Mouse (Mus musculus): Measurements from ENCODE around the gene Pnpla2.
"Not testable (repeated sequence)": the region's sequence is repeated elsewhere in the genome, so short reads cannot be mapped to it uniquely, and the experiment has no call there.

Gene Pnpla2

DNA sequence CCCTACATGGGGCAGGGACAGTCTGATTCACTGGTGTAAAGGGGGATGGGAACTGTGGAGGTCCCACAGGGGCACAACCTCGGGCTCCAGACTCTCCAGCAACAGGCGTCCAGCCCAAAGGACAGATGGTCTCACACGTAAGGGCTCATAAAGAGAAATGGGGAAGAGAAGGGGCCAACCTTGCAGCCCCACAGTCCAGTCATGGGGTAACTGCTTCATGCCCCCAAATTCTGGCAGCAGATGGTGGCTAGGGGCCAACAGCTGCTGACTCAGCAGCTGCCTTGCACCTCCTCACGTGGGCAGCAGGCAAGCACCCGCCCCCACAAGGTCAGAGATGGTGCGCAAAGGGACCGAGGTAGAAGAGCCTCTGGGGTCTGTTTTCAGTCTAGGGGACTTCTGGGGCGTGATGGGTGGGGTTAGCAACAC lies 22.8 kb upstream of the Pnpla2 start:
- DNase-seq = no peak

DNA sequence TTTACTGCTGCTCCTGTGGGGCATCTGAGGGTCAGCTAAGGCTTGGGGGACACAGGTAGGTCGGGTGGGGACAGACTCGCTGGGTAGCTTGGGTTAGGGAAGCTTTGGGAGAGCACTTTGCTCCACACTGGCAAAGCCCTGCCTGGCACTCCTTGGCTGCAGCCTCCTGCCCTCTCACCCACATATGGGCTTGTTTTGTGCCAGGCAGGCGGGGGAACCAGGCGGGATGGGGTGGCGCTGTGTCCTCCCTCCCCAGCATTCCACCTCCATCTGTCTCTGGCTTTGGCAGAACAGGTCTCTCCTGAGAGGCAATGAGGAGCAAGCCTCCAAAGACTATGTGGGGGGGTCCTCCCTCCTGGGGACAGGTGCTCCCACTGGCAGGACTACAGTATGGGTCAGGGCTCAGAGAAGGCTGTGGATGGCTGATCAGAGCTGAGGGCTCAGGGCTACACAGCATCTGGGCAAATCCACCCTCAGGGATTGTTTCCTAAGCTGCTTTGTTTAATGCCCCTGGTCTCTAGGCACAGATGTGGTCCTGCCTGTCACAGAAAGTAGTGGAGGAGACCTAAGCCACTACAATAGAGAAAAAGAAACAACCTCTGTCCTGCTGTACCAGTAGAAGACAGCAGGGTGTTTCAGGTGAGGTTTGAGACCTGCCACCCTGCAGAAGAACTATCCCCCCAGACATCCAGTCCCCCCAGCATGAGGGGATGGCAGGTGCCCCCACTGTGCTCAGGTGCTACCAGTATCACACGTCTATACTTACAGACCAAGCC lies 22.1 kb upstream of the Pnpla2 start:
- DNase-seq = no peak

DNA sequence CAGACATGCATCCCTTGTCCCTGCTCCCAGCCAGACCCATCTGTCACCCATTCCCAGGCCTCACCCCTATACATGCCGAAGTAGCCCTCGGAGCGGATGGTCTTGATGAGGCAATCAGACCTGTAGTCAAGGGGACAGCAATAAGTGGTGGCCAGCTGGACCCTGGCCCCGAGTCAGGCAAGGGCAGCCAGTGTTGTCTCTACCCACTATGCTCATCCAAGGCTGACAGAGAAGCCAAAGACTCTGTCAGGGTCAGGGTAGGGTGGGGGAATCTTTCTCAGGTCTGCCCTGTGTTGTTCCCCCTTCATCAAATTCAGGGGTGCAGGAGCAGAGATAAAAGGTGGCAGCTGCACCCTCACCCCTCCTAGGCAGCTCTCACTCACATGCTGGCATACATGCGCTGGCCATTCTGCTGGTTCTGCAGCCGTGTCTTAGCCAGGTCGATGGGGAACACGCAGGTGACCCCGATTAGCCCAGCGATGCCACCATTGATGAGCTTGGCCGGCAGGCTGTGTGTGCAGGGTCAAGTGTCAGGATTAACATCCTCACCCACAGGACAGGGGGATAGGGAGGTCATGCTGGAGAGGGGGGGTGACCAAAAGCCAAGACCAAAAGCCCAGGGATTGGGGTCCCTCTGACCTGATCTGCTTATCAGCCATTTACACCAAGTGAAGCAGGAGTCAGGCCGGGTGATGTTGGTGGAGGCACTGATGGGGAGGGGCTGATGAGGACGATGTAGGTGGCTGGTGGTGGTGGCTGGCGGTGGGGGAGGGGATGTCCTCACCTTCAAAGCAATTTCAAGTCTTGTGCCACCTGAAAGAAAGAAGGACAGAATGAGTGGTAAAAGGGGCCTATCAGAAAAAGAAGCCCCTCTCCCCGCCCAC lies 21.2 kb upstream of the Pnpla2 start:
- no peak for DNase-seq

DNA sequence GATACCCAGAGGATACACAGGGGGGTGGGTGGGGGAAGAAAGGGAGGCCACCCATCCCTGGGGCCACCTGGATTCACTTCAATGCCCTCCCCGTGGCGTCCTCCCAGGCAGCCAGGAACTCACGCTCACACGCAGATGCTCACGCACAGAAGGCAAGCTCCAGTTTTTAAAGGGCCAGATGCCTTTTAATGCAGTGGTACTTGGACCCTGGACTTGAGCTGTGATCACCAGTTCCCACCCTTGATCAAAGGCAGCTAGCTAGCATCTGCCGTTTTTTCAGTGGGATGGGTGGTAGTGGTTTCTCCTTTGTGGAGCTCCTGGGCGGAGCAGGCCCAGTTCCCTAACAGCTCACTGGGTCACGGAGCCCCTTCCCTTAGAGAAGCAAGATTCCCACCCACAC lies 20.5 kb upstream of the Pnpla2 start:
- no peak for DNase-seq

DNA sequence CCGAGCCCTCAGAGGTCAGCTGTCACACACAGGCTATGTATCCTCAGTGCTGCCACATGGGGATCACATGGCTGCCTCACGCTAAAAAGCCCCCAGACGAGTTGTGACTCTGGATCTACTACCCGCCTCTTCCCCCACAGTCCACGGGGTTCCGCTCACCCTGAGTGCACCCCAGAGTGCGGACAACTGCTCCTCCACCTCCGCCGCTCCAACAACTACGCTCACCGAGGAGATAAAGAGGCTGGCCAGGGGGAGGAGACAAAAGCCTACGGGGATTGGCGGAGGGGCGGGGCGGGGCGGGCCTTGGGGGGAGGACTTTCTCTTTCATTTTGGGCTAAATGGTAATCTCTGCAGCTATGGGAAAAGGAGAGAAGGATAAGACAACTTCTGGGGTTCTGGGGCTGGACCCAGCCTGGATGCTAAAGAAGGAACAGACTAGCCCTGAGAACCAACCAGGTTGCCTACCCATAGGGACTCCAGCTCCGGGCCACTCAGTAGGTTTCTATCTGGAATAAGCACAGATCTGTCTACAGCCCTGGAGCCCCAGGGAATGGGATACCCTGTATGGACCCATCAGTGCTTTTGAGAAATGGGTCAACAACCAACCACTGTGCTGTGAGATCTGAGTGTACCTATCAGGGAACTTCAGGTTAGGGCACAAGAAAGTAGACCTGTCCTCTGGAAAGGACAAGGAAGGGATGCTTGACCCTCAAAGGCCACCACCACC lies 19.7 kb upstream of the Pnpla2 start:
- DNase-seq = peak; percentile 75

DNA sequence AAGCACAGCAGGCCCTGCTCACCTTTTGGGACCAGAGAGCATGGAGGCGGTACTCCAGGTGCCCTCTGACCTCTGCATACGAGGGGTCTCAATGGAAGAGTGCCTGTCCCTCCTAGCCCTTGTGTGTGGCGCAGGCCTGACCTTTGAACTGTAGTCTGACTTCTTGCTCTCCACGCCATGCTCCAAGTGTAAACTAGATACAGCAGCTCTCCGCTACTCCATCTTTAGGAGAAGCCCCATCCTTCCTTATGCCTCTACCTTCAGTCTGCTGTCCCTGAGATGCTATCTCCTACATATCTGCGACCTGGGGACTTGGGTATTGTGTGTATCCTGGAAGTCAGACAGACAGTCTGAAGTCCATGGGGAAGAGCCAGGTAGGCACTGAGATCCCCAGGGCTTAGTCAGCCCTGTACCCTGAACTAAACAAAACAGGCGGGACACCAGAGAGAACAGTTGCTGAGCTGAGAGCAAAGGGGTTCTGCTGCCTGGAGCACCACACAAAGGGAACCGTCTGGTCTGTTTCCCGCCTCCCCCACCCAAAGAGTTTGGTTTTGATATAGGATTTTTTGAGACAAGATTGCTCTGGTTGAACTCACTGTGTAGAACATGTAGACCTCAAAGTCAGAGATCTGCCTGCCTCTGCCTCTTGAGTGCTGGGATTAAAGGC lies 19.0 kb upstream of the Pnpla2 start:
- no peak for DNase-seq

DNA sequence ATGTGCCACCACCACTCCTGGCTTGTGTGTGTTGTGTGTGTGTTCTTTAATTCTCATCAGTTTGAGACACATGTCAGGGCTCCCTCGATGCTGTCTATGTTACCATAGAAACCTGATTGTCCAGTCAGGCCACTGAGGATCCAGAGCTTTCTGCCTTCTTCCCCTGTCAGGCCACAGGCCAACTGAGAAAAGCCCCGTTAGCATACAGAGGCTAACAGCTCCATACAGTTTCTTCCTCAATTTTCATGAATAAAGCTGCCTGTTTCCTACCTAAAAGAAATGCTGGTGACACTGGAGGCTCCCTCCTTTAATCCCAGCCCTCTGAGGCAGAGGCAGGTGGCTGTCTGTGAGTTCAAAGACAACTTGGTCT lies 18.5 kb upstream of the Pnpla2 start:
- no peak for DNase-seq

DNA sequence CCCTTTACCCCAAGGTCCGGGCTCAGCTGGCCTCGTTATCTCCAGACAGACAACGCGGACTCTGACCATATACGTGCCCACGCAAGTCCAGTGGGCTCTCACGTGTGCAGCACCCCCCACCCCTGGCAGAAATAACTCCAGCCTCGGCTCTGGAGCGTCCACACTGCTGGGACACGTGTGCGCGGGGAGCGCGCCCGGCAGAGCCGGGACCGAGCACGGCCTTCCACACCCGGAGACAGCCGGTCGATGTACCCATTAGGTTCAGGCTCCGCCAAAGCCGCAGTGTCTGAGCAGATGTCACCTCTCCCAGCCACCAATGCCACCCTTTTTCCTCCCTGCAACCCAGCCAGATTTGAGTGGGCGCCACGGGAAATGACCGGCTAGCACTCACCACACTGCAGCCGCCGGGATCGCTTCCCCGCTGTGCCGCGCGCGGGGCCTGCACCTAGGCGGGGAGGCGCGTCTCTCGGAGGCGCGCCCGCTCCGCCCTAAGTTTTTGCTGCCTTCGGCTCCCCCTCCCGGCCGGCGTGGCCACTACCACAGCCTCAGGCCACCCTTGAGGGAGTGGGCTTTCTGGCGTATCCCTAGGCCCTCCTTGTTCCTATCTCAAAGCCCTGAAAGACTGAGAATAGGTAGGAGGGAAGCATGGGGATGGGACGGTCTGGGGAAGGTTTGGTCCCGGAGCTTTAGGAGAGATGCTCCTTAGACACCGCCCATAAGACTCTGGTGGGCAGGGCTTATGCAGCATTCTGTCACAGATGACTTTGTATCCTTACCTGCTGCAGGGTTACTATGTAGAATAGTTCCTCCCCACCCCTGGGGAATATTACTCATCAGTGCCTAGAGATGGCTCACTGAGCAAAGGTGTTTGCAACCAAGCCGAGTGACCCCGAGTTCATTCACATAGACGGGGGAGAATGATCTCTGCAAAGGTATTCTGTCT lies 17.5 kb upstream of the Pnpla2 start, which contains the start of gene Slc25a22:
TSS of gene Slc25a22 (minus strand) at position 715 of the 943 bp plus-strand sequence.
- peak; percentile 90 for DNase-seq

DNA sequence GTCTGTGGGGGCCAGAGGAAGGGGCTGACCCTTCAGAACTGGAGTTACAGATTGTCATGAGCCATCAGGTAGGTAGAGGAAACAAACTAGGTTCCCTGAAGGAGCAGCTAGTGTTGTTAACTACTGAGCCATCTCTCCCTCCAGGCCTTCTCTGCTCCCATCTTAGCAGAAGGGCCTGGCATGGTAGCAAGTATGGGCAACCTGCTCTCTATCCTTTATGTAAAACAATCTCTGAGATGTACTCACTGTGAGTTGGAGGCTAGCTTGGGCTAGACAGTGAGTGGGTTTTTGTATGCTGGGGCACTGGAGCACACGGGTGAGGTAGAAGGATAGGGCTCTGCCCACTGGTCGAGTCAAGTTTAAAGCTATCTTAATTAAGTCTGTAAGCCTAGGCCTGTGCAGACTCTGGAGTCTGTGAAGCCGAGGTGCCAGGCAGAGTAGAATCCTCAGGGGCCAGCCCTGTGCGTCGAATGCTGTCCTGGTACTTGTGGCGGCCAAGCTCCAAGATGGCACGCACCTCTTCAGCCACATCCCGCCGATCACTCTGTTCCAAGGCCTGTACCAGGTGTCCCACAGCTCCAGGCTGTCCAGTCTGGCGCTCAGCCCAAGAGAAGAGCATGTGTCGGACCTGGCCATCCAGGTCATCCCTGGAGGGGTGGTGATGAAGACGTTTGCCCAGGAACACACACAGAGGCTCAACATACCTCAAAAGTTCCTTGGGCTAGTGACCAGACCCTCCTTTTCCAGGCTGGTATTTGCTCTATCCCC lies 16.6 kb upstream of the Pnpla2 start:
- no peak for DNase-seq

DNA sequence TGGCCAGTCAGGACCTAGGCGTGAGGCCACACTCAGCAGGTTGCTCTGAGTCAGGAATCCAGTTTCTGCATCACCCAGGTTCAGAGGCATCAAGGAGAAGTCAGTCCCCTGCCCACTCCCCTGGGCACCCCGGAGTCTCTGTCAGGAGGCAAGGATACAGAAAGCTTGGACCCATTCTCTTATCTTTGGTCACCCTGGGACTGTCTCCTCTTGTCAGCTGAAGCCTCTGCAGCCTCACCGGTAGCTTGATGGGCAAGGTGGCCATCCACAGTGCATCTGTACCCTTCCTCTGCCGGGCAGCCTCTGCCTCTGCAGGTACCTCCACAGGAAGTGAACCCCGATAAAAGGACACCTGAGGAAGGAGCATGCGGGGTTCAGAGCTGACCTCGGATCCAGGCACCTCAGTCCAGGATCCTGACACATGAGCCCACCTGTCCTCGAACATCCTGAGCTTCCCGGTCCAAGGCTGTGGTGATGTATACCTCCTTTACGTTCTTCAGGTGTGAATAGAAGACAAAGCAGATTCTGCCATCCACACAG lies 15.8 kb upstream of the Pnpla2 start:
- no peak for DNase-seq

DNA sequence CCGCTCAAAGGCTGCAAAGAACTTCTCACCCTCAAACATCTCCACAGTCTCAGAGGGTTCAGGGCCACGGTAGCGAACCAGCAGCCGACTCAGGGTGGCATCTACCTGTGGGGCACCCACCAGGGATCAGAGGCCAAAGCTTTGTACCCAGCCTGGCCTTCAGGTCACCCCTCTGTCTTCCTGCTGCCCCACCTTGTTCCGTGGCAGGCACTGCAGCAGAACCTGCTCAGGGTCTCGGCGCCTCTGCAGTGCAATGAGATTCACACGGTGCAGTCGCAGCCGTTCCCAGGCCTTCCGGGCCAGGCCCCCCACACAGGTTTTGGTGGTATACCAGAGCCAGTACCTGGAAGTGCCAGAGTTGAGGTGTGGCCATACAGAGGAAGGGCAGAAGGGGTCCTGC lies 15.2 kb upstream of the Pnpla2 start:
- no peak for DNase-seq

DNA sequence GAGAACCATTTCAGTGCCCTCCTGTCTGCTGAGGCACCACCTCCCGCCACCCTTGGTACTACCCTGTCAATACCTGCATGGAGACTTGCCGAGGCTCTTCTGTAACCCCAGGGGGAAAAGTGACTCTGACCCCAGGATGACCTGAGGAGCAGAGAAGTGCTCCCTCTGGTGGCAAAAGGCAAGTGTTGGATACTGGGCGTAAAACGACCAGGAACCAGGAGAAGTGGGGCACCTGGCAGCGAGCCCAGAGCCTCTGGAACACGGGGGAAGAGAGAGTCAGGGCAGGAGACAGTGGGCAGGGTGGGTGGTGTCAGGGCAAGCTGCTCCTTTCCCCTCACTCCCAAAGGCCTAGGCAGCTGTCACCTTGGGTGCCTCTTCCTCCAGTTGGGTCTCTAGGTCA lies 14.4 kb upstream of the Pnpla2 start:
- peak; percentile 83 for DNase-seq

DNA sequence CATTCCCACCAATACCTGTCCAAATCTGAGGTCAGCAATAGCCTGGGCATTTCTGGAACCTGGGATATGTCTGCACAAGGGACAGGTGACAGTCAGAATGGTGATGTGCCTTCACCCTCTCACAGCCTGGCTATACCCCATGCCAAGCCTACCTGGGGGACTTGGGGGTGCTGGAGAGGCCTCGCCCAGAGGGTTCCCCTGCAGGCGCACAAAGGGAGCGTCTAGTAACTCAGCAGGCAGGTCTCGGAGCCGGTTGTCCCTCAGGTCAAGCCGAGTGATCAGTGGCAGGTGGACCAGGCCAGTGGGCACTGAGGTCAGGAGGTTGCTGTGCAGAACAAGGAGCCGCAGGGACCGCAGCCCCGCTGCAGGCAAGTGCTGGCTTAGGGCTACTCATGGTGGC lies 13.5 kb upstream of the Pnpla2 start:
- no peak for DNase-seq

DNA sequence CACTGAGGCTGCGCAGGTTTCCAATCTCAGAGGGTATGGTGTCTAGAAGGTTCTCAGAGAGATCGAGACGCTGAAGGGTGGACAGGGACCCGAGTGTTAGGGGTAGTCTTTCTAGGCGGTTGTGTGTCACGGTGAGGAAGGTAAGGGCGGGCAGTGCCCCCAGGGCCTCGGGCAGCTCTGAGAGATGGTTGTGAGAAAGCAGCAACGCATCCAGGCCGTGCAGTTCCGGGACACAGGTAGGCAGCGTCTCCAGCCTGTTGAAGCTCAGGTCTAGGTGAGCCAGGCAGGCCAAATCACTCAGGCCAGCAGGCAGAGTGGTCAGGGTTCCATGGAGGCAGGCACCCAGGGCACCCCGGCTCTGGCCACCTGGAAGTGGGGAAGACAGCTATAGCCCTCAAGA lies 12.8 kb upstream of the Pnpla2 start:
- no peak for DNase-seq

DNA sequence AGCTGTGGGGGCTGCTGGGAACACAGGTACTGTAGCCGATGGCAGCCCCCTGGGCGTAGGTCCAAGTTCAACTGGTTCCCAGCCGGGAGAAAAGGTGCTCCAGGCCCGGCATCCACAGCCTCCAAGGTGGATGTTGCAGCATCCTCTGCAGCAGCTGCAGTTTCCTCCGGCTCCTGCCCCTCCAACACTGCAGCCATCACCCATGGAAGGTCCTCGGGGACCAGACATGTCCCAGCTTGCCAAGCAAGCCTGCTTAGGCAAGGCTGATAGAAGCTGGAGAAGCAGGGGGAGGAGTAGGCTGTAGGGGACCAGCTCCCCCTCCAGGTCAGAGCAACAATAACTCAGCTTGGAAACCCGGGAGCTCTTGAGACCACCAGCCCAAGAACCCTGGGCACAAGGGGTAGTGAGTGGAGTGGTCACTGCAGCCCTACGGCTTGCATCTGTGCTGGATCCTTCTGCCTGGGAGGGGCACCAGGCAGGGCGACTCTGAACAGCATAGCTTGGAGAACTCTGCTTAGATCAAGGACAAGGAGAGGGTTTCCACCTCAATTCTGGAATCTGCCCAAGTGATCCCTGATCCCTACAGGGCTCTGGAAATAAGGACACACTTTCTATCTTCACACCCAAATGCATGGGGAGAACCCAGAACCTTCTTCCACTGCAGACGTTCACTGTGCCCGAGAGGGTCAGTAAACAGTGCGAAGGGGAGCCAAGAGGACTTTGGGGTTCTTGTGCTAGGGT lies 11.7 kb upstream of the Pnpla2 start:
- DNase-seq = no peak

DNA sequence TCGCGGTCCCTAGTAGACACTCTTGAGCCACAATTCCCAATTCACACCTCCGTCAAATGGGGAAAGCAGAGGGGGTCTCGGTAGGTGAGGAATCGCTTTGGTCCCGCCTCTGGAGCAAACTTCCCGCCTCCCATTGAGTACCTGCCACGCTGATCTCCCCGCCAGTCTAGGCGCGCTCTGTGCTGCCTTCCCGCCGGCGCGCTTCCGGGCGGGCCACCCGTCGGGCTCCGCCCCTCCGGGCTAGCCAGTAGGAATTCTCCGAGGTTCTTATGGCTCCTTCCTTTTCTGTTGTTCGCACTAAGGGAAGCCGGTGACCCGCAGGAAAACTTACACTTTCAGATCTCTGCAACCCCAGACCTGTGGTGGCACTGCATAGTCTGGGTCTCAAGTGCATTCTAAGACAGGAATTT lies 11.2 kb upstream of the Pnpla2 start, which contains the start of gene Pidd1:
TSS of gene Pidd1 (minus strand) at position 198 of the 410 bp plus-strand sequence.
- peak; percentile 82 for DNase-seq

DNA sequence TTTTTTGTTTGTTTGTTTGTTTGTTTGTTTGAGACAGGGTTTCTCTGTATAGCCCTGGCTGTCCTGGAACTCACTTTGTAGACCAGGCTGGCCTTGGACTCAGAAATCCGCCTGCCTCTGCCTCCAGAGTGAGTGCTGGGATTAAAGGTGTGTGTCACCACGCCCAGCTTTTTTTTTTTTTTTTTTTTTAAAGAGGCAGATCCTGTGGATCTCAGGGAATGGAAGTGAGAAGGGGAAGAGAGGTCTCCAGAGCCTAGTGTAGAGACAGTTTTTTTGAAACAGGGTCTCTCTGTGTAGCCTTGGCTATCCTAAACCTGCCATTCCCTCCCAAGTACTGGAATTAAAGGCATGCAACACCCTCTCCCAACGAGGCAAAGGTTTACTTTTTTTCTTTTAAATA lies 8.6 kb upstream of the Pnpla2 start:
- DNase-seq = not testable (repeated sequence)

DNA sequence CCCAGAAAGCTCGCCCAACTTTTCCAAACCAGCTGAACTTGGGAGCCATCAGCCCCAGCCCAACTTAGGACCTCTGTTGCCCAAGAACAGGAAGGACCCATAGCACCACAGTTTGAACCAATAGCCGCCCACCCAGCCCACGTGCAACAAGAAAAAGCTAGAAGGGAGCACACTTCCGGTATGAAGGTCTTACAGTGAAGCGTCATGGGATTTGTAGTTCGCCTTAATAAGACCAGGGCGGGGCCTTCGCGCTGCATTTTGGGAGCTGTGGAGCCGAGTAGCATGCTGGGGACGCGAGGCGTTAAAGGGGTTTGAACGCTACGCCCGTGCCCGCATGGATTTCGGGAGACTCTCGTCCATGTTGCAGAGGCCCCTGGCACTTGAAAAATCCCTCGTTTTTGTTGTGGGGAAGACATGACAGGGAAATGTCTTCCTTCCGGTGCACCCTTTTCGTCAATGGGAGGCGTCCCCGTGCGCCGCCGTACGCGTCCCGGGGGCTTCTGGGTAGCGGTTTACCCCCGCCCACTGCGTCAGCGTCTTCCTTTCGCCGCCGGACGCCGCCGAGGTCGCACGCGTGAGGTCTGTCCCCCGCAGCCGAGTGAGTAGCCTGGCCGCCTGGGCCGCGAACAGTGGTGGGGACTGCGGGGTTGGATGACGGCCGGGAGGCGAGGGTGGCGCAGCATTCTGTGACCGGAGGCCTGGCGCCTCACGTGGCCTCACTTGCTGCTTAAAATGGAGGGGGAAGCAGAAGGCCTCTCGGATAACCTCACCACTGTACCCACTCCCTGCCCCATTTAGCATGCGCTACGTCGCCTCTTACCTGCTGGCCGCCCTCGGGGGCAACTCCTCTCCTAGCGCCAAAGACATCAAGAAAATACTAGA lies 7.6 kb upstream of the Pnpla2 start, which contains the start of gene Rplp2:
TSS of gene Rplp2 (plus strand) at position 261 of the 882 bp plus-strand sequence.
- DNase-seq = peak; percentile 96

DNA sequence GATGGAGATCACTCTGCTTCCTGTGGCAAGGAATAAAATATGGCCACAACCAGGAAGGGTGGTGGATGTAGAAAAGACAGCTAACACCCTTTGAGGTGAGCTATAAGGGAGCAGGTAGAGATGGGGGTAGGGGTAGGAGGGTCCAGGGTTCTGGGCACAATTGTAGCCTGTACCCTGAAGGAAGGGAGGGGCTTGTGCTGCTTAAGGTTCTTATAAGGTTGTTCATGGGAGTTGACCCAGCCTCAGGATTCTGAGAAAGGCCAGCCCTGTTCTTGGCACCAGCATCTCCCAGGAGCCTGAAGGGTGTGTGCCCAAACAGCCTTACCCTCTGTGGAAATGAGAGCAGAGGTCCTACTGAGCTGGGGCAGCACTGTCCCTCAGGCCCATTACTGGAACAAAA lies 3.1 kb upstream of the Pnpla2 start:
- no peak for DNase-seq
